Mouse (Mus musculus) spleen, adult 2 months (tissue): ENCODE measurements around the gene Rad21l.

Experiments
- CTCF ChIP-seq: fragments of 200-500 bp; IDR thresholded peaks from 2 replicates; pipeline ENCODE4 v1.5.1; 2011; ENCODE audit warnings: mild to moderate bottlenecking, inconsistent platforms; ENCODE audit not compliant: insufficient read depth, insufficient read length, insufficient replicate concordance; ENCODE audit errors: extremely low read depth
- POLR2A ChIP-seq: fragments of 200-500 bp; IDR thresholded peaks from 2 replicates; pipeline ENCODE4 v1.6.1; 2011; ENCODE audit warnings: low read depth, low read length, inconsistent platforms

DNA sequence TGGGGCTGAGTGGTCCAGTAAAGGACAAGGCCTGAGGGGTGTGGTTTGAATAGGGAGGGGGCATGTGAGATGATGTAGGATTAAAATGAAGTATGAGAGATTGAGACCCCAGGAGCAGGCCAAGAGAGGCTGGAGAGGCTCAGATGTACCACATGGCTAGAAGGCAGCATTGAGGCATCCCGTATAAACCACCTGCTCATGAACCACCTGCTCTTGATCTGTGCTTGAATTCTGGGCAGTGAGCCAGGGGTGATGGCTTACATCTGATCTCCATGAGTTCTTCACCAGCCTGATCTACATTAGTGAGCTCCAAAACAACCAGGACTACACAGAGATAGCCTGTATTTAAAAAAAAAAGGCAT is 2.6 kb upstream of the Rad21l start:
- TF ChIP-seq CTCF, result no peak
- no peak for TF ChIP-seq POLR2A
